Mouse (Mus musculus) limb, embryonic 14.5 days (tissue): Measurements from ENCODE around the gene Prl3c1. TPM values are rescaled to one million over a fixed set of nuclear protein-coding genes. Genes with fewer than 3 reads are reported as not detected.
"Not testable (repeated sequence)": the region's sequence is repeated elsewhere in the genome, so short reads cannot be mapped to it uniquely, and the experiment has no call there.

ENCODE experiments used
- ATAC-seq: fragments of 200-750 bp; cut with Nextera tagmentation; 2 replicates; pipeline ENCODE4 v1.8.0; 2017; ENCODE audit warnings: low read depth, moderate number of reproducible peaks, moderate TSS enrichment; ENCODE audit not compliant: low FRiP score
- DNase-seq: peaks from one replicate; pipeline ENCODE4 v3.0.0-alpha.2; 2015; ENCODE audit warnings: low spot score
- H3K27ac ChIP-seq: fragments of 300-500 bp; sonication (generic); replicated peaks from 2 replicates; pipeline ENCODE4 v1.5.1; 2014; ENCODE audit warnings: low read depth, mild to moderate bottlenecking, low read length, moderate library complexity, mixed read lengths
- H3K27me3 ChIP-seq: fragments of 300-500 bp; sonication (generic); 2 replicates; pipeline ENCODE4 v1.6.1; 2014; ENCODE audit warnings: low read length, mixed read lengths; ENCODE audit not compliant: control insufficient read depth, insufficient read depth
- H3K36me3 ChIP-seq: fragments of 300-500 bp; sonication (generic); 2 replicates; pipeline ENCODE4 v1.6.1; 2014; ENCODE audit warnings: mild to moderate bottlenecking, low read length, moderate library complexity, mixed read lengths; ENCODE audit not compliant: control insufficient read depth, insufficient read depth
- H3K4me1 ChIP-seq: fragments of 300-500 bp; sonication (generic); 2 replicates; pipeline ENCODE4 v1.6.1; 2014; ENCODE audit warnings: antibody characterized with exemption, low read length, mixed read lengths; ENCODE audit not compliant: control insufficient read depth, insufficient read depth
- H3K4me2 ChIP-seq: fragments of 300-500 bp; sonication (generic); replicated peaks from 2 replicates; pipeline ENCODE4 v1.6.1; 2014; ENCODE audit warnings: low read depth, mild to moderate bottlenecking, low read length, moderate library complexity; ENCODE audit not compliant: severe bottlenecking
- H3K4me3 ChIP-seq: fragments of 300-500 bp; sonication (generic); replicated peaks from 2 replicates; pipeline ENCODE4 v1.5.1; 2014; ENCODE audit warnings: low read length
- H3K9ac ChIP-seq: fragments of 300-500 bp; sonication (generic); 2 replicates; pipeline ENCODE4 v1.6.1; 2014; ENCODE audit warnings: mild to moderate bottlenecking, low read depth, low read length, moderate library complexity; ENCODE audit not compliant: severe bottlenecking
- H3K9me3 ChIP-seq: fragments of 300-500 bp; sonication (generic); 2 replicates; pipeline ENCODE4 v1.6.1; 2016; ENCODE audit warnings: low read length; ENCODE audit not compliant: control insufficient read depth
- POLR2A ChIP-seq: fragments of 200-500 bp; IDR thresholded peaks from 2 replicates; pipeline ENCODE4 v1.8.0; 2012; ENCODE audit warnings: inconsistent platforms, mild to moderate bottlenecking, moderate library complexity, borderline replicate concordance; ENCODE audit not compliant: insufficient read depth, insufficient read length; ENCODE audit errors: extremely low read depth
- WGBS: fragments of 180-500 bp; shearing (Covaris S2); extraction: QIAGEN DNeasy Blood & Tissue Kit; methylation state at CpG from one replicate; pipeline ENCODE4 v1.1.7; 2014; 5-methylcytosine and 5-hydroxymethylcytosine counted together
- polyA plus RNA-seq, 2 experiments: library from polyadenylated mRNA; depleted of rRNA in 1 of 2; stranded (reverse) in 1 of 2; unstranded in 1 of 2; fragments of >200 nt; fragmentation: Nextera tagmentation in 1 of 2; extraction: Ambion mirVana in 1 of 2; gene quantifications; 2 replicates each; pipeline versions ENCODE4 v1.2.1 to v1.2.3; 2012 to 2014

The Prl3c1 gene
- not detected in 2 replicates for polyA plus RNA-seq (2012; rRNA removed)
- polyA plus RNA-seq (2014; fragmentation: Nextera tagmentation; extraction: Ambion mirVana), result not detected in 2 replicates

DNA sequence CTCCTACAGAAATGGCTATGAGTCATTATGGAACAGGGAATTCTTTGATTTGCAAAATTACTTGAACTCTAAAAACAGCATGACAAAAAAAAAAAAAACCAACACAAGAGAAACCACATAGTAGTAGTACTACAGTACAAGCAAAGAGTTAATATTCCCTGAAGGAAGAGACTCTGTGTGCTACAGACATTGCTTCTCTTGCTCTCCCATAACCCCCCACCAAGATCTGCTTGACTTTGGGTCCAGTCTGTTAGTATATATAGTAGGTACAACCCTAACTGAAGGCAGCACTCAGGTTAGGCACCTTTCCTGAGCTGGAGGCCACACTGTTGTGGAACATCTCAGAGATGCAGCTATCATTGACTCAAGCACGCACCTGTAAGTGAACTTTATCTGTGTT is at the start of gene Prl3c1:
Prl3c1 (plus strand) TSS at position 301 of the 400 bp plus-strand sequence.
- Histone ChIP-seq H3K4me1 (no peaks in the 10 kb centered on the region), H3K4me3 (no peak within 1 kb of the TSS), H3K9ac (no peak within 1 kb of the TSS), H3K27ac (no peak within 1 kb of the TSS), H3K36me3 (no peaks in the 10 kb centered on the region), H3K27me3 (no peaks in the 10 kb centered on the region), H3K9me3 (no peaks in the 10 kb centered on the region), H3K4me2 (no peak within 1 kb of the TSS)
- DNase-seq (no peak), ATAC-seq (no peak)
- no peak for TF ChIP-seq POLR2A
- WGBS, result 91% methylated on average over 1 of the region's 1 CpGs

DNA sequence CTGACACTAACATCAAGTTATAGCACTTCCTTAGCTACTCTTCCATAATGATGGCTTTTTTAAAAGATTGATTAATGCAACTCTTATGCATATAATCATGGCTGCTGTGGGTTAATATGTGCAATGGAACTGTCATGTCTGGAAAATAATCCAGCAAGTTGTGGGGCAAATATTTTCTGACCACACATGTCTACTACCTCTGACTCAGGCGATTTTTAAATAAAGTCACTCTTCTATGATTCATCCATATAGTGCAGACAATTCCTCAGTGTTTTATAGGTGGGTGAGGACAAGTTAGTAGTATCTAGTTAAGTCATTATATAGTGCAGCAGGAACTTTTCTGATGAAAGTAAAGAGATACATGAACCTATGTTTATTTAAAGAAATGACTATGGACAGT is 48.2 kb upstream of the Prl3c1 start:
- no peaks in the 10 kb centered on the region for H3K4me1 ChIP-seq
- no peaks in the 10 kb centered on the region for H3K27me3 ChIP-seq
- no peak overlapping the region for H3K4me2 ChIP-seq
- TF ChIP-seq POLR2A, result no peak
- ATAC-seq (no peak), DNase-seq (no peak)
- no peak overlapping the region for H3K4me3 ChIP-seq
- WGBS, result 42% methylated on average over 1 of the region's 1 CpGs
- no peaks in the 10 kb centered on the region for H3K36me3 ChIP-seq
- no peaks in the 10 kb centered on the region for H3K9me3 ChIP-seq
- H3K27ac ChIP-seq, result no peak overlapping the region
- no peak overlapping the region for H3K9ac ChIP-seq

DNA sequence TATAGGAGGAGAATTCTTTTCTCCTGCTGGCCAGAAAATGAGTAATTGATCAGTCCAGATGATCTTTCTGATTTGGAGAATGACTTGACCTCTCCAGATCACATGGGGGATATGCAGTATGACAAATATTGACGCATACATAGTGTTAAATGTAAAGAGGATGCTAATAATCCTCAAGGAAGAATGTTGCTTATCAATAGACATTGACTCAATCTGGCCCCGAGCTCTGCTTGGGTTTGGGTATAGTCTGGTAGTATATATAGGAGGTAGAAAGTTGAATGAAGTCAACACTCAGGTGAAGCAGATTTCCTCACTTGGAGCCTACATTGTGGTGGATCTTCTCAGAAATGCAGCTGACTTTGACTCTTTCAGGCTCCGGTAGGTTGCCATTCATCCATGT is 40.0 kb upstream of the Prl3c1 start, which contains the start of gene Prl3d3:
Prl3d3 (plus strand) TSS at position 301 of the 400 bp plus-strand sequence.
- not testable (repeated sequence) for H3K36me3 ChIP-seq, H3K27ac ChIP-seq, H3K4me1 ChIP-seq, ATAC-seq, H3K9me3 ChIP-seq, H3K9ac ChIP-seq, H3K27me3 ChIP-seq, DNase-seq, H3K4me3 ChIP-seq, H3K4me2 ChIP-seq
- 88% methylated on average over 2 of the region's 3 CpGs for WGBS

DNA sequence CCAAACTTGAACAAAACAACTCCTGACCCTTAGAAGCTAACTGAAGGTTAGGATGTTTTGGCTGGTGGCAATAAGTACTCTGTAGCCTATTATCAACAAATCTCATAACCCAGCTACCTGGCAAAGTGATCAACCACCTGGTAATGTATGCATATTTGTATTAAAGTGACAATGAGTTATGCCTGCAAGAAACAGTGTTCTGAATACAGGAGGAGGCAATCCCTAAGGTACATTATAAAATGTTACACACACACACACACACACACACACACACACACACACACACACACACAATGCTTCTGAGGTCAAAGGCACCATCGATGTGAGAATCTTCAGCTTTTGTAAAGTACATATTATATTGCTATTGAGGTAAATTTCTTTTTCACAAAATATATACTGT is 45.1 kb downstream of the Prl3c1 start, which contains the start of gene Prl3b1:
Prl3b1 (plus strand) TSS at position 301 of the 400 bp plus-strand sequence.
- H3K9ac ChIP-seq, result no peak within 1 kb of the TSS
- H3K4me3 ChIP-seq, result no peak within 1 kb of the TSS
- ATAC-seq, result no peak
- no peak within 1 kb of the TSS for H3K4me2 ChIP-seq
- no peaks in the 10 kb centered on the region for H3K27me3 ChIP-seq
- no peak for TF ChIP-seq POLR2A
- H3K27ac ChIP-seq, result no peak within 1 kb of the TSS
- H3K36me3 ChIP-seq, result no peaks in the 10 kb centered on the region
- DNase-seq, result no peak
- WGBS, result 95% methylated on average over 1 of the region's 1 CpGs
- H3K9me3 ChIP-seq, result no peaks in the 10 kb centered on the region
- H3K4me1 ChIP-seq, result no peaks in the 10 kb centered on the region

Other genes with a start within 250 kb of the Prl3c1 start
- gene Prl, start 139.1 kb upstream of the Prl3c1 start, polyA plus RNA-seq (2012; rRNA removed), result not detected in 2 replicates
- gene Prl, start 139.1 kb upstream of the Prl3c1 start, polyA plus RNA-seq (2014; fragmentation: Nextera tagmentation; extraction: Ambion mirVana), result not detected in 2 replicates
- 0.11 and 0.22 TPM in 2 replicates for gene Prl3d1, start 102.5 kb upstream of the Prl3c1 start, polyA plus RNA-seq (2012; rRNA removed)
- not detected in 2 replicates for gene Prl3d1, start 102.5 kb upstream of the Prl3c1 start, polyA plus RNA-seq (2014; fragmentation: Nextera tagmentation; extraction: Ambion mirVana)
- not detected in 2 replicates for gene Prl3d2, start 75.0 kb upstream of the Prl3c1 start, polyA plus RNA-seq (2012; rRNA removed)
- not detected in 2 replicates for gene Prl3d2, start 75.0 kb upstream of the Prl3c1 start, polyA plus RNA-seq (2014; fragmentation: Nextera tagmentation; extraction: Ambion mirVana)
- not detected in 2 replicates for gene Prl3d3, start 39.9 kb upstream of the Prl3c1 start, polyA plus RNA-seq (2012; rRNA removed)
- gene Prl3d3, start 39.9 kb upstream of the Prl3c1 start, polyA plus RNA-seq (2014; fragmentation: Nextera tagmentation; extraction: Ambion mirVana), result not detected in 2 replicates
- 7.5 and 7.8 TPM in 2 replicates for gene Prl3b1, start 45.2 kb downstream of the Prl3c1 start, polyA plus RNA-seq (2012; rRNA removed)
- 0.54 TPM in 1 of 2 replicates, not detected in the other for gene Prl3b1, start 45.2 kb downstream of the Prl3c1 start, polyA plus RNA-seq (2014; fragmentation: Nextera tagmentation; extraction: Ambion mirVana)
- not detected in 2 replicates for gene Prl3a1, start 62.8 kb downstream of the Prl3c1 start, polyA plus RNA-seq (2012; rRNA removed)
- not detected in 2 replicates for gene Prl3a1, start 62.8 kb downstream of the Prl3c1 start, polyA plus RNA-seq (2014; fragmentation: Nextera tagmentation; extraction: Ambion mirVana)
- gene Prl6a1, start 116.0 kb downstream of the Prl3c1 start, polyA plus RNA-seq (2012; rRNA removed), result 0.17 and 0.19 TPM in 2 replicates
- gene Prl6a1, start 116.0 kb downstream of the Prl3c1 start, polyA plus RNA-seq (2014; fragmentation: Nextera tagmentation; extraction: Ambion mirVana), result not detected in 2 replicates
- 0.60 TPM in 1 of 2 replicates, not detected in the other for gene Prl8a2, start 149.0 kb downstream of the Prl3c1 start, polyA plus RNA-seq (2012; rRNA removed)
- gene Prl8a2, start 149.0 kb downstream of the Prl3c1 start, polyA plus RNA-seq (2014; fragmentation: Nextera tagmentation; extraction: Ambion mirVana), result not detected in 2 replicates
- 1.2 and 2.0 TPM in 2 replicates for gene Prl2b1, start 194.2 kb downstream of the Prl3c1 start, polyA plus RNA-seq (2012; rRNA removed)
- gene Prl2b1, start 194.2 kb downstream of the Prl3c1 start, polyA plus RNA-seq (2014; fragmentation: Nextera tagmentation; extraction: Ambion mirVana), result not detected in 2 replicates
- 0.12 TPM in 1 of 2 replicates, not detected in the other for gene Prl8a6, start 242.0 kb downstream of the Prl3c1 start, polyA plus RNA-seq (2012; rRNA removed)
- not detected in 2 replicates for gene Prl8a6, start 242.0 kb downstream of the Prl3c1 start, polyA plus RNA-seq (2014; fragmentation: Nextera tagmentation; extraction: Ambion mirVana)